Mouse (Mus musculus): Measurements from ENCODE around the gene Misp.

The Misp gene

DNA sequence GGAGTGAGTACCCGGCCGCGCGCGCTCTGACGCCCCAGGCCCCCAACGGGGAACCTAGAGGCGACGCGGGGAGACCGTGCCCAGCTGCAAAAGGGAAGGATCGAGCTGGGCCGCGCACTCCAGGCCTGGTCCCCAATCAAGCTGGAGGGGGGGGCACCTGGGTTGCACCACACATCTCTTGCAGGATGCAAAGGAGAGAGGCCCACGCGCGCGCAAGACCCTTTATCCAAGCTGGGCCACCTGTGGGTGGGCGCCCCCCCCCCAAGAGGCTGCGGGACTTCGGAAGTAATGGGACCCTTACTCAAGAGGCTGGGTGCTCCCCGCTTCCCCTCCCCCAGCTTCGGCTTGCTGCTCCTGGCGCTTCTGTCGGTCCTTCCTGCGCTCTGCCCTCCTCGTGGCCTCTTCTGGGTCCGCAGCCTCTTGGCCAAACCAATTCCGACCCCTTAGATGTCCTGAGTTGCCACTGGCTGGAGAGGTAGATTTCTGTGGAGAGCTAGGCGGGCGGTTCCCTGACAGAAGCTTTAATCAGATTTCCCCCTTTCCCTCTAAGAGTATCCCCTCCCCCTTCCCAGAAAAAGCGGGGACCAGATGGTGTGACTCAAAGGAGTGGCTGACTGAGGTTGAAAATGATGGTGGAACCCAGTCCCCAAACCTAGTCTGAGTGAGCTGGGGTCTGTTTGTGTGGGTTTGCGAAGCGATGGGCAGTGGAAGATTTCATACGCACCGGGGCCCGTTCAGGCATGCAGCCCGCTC lies 26.9 kb upstream of the Misp start:
- no peak for DNase-seq (ENCODE audit: extremely low read depth, low read depth, low spot score)

GRCm38 (mm10) chr10:79794491-79794931 lies 26.3 kb upstream of the Misp start:
- no peak for DNase-seq (ENCODE audit: extremely low read depth, low read depth, low spot score)

DNA sequence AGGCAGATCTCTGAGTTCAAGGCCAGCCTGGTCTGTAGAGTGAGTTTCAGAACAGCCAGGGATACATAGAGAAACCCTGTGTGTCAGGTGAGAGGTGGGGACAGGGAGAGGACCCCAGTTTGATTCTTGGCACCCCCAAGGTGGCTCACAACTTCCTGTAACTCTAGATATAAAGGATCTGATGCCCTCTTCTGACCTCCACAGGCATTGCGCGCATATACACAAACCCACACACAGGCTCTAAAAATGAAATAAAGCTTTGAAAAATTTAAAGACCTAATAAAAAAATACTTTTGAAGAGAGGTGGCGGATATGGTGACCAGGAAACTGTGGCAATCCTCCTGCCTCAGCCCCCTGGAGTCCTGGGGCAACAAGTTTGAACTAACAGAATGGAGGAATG lies 24.9 kb upstream of the Misp start:
- no peak for DNase-seq (ENCODE audit: extremely low read depth, low read depth, low spot score)

DNA sequence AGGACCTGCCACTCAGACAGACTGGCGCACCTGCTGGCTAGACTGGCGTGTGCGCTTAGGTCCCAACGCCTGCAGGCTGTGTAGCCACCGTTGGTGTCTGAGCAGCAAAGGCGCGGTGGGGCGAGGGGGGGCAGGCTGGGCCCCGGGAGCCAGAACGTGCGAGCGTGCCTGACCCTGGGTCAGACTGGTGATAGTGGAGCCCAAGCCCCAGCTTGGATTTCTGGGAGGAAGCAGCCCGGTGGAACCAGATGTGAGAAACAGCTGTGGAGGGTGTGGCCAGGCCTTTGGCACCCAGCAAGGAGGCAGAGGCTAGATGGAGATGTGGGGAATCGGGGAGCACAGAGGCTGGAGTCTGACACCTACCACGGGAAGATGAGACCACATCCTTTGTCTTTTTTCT lies 23.5 kb upstream of the Misp start:
- no peak for DNase-seq (ENCODE audit: extremely low read depth, low read depth, low spot score)

GRCm38 (mm10) chr10:79798289-79798928 lies 22.4 kb upstream of the Misp start:
- DNase-seq (ENCODE audit: extremely low read depth, low read depth, low spot score): no peak

DNA sequence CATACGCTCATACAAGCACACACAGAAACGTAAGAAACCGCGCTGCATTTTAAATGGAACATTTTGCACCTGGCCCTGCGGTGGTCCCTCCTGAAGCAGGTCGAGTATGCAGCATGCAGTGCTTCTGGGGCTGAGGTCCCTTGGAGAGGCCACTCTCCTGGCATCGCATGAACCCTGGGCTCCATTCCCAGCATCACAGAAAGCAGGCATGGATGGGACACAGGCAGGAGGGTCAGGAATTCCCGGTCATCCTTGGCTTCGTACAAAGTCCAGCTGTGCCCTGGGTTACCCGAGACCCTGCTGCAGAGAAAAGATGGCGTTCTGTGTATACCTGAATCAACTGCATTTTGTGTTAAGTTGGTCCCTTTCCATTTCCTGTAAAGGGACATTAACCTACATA lies 20.3 kb upstream of the Misp start:
- no peak for DNase-seq (ENCODE audit: extremely low read depth, low read depth, low spot score)

- no peak for DNase-seq (ENCODE audit: extremely low read depth, low read depth, low spot score)
These were observed 19.0 kb upstream of the Misp start for GRCm38 (mm10) chr10:79801837-79802236.

- DNase-seq (ENCODE audit: extremely low read depth, low read depth, low spot score): no peak
These were observed 18.3 kb upstream of the Misp start for GRCm38 (mm10) chr10:79802331-79802971.

DNA sequence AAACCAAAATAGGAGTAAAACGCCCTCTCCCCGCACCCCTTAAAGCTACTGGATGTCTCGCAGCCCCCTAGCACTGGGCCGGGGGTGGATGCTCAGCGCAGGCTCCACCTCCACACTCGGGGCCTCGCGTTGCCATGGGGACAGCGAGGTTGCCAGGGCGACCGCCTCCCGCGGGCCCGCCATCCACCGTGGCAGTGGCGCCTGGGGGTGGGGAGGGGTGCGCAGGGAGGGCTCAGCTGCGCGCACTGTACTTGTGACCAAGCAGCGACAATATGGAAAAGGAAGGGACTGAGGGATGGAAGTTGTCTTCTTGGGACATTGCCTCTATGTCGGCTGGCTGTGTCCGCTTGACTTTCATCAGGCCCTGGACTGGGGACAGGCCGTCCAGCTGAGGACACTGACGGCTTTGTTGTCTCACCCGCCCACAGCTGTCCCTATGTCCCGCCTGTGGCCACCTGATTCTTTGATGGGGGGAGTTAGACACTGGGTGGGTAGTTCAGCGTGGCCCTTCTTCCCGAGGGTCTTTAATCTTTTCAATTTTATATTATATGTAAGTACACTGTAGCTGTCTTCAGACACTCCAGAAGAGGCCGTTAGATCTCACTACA lies 17.0 kb upstream of the Misp start:
- no peak for DNase-seq (ENCODE audit: extremely low read depth, low read depth, low spot score)

GRCm38 (mm10) chr10:79805636-79806035 lies 15.2 kb upstream of the Misp start:
- DNase-seq (ENCODE audit: extremely low read depth, low read depth, low spot score): no peak

DNA sequence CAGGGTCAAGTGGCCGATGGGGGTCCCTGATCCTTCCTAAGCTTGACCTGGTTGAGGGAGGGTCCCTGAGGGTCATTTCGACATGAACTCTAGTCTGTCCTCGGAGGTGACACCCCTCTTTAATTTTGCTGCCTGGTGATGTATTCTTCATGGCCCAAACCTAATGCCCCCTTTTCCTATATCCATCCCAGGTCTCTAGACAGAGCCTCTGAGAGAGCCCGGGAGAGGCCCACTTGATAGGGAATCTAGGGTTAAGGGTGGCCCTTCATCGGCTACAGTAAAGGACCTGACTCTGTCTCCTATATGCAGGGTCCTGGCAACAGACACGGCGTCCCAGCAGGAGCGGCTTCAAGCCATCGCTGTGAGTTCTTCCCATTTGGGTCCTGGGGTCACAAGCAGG lies 14.5 kb upstream of the Misp start:
- no peak for DNase-seq (ENCODE audit: extremely low read depth, low read depth, low spot score)

DNA sequence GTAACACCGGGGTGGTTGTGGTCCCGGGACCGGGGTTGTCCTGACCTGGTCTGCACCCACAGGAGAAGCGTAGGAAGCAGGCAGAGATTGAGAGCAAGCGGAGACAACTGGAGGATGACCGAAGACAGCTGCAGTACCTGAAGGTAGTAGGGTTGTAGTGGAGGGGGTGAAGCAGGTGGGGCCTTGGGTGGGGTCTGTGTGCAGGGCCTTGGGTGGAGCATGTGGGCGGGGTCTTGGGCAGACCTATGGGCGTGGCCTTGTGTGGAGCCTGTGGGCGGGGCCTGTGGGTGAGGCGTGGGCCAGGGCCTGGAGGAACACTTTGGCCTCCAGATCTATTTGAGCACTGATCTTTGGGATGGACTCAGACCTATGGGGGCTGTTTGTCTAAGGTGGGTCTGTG lies 13.8 kb upstream of the Misp start:
- no peak for DNase-seq (ENCODE audit: extremely low read depth, low read depth, low spot score)

GRCm38 (mm10) chr10:79807826-79808225 lies 13.0 kb upstream of the Misp start:
- no peak for DNase-seq (ENCODE audit: extremely low read depth, low read depth, low spot score)

GRCm38 (mm10) chr10:79808728-79809127 lies 12.1 kb upstream of the Misp start:
- DNase-seq (ENCODE audit: extremely low read depth, low read depth, low spot score): no peak

DNA sequence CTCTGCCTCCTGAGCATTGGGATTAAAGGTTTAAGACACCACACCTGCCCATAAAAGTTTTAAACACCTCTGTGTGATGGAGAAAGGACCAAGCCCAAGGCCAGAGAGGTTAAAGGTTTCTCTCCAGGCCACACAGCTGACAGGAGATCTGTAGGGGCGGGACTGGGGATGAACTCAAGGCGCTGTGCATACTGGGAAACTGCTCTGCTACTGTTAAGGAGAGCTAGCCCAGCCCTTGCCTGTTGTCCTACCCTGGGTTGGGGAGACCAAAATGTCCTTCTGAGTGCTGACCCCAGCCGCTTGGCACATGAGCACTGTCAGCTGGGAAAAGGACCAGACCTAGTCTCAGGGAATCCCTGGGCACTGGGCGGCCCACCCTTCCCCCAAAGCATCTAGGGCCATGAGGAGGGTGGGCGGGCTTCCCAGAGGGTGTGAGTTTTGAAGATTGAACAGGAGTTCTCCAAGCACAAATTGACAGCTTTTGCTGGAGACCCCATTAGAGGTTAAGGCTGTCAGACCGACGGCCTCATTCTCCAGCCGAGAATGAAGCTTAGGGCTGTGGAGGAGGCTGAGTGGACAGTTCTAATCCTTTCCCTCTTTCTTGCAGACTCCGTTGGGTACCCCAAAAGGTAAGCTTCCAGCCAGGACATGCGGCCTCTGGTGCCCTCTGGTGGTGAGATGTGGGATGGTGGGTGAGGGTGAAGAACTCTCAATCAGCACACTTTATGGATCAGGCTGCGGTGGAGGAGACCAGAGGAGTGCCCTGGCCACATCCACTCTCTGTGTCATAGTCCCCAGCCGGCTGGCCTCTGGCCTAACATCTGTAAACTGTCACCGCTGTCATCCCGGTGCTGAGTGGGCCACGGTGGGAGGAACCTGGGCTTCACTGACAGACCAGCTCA lies 8.8 kb upstream of the Misp start:
- DNase-seq (ENCODE audit: extremely low read depth, low read depth, low spot score): no peak

GRCm38 (mm10) chr10:79814271-79814842 lies 6.4 kb upstream of the Misp start:
- no peak for DNase-seq (ENCODE audit: extremely low read depth, low read depth, low spot score)

GRCm38 (mm10) chr10:79815671-79816494 lies 4.9 kb upstream of the Misp start:
- no peak for DNase-seq (ENCODE audit: extremely low read depth, low read depth, low spot score)

DNA sequence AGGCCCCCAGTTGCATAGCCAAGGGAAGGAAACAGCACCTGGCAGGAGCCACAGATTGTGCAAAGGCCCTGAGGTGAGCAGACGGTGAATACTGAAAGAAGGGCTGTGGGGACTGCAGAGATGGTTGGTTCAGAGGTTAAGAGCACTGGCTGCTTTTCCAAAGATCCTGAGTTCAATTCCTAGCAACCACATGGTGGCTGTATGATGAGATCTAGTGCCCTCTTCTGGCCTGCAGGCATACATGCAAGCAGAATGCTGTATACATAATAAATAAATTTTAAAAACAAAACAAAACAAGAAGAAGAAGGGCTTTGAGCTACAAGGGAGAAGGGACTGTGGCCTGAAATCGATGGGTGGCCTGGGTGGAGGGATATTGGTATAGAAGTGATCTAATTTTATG lies 3.7 kb upstream of the Misp start:
- no peak for DNase-seq (ENCODE audit: extremely low read depth, low read depth, low spot score)

DNA sequence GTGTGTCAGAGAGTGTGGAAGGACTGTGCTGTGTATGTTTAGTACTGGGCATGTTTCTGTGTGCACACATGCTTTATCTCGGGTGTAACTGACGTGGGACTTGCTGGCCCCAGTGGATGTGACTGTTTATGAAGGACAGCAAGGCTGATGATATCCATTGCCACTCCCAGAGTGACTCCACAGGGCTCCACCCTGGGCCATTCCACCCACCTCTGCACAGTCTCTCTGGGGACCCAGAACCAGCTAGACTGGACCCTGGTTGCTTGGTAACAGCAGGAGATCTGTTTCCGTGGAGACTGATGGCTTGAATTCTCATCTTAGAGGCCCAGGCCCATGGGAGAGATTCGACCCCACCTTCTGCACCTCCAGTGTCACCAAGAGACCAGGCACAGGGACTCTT lies 2.6 kb upstream of the Misp start:
- DNase-seq (ENCODE audit: extremely low read depth, low read depth, low spot score): no peak

GRCm38 (mm10) chr10:79819606-79820005 lies 1.2 kb upstream of the Misp start:
- no peak for DNase-seq (ENCODE audit: extremely low read depth, low read depth, low spot score)

Measured in fat pad, adult 2 months (tissue).